Mouse (Mus musculus) embryonic facial prominence, embryonic 13.5 days (tissue): ENCODE results near the gene Focad. TPM values are rescaled to one million over a fixed set of nuclear protein-coding genes. Genes with fewer than 3 reads are reported as not detected.
"Not testable (repeated sequence)": the region's sequence is repeated elsewhere in the genome, so short reads cannot be mapped to it uniquely, and the experiment has no call there.

Experiments
- ATAC-seq: fragments of 200-750 bp; cut with Nextera tagmentation; 2 replicates; pipeline ENCODE4 v1.8.0; 2017; ENCODE audit warnings: low read depth; ENCODE audit not compliant: insufficient number of reproducible peaks, insufficient read depth, low FRiP score, low TSS enrichment
- H3K27ac ChIP-seq: fragments of 300-500 bp; sonication (generic); 2 replicates; pipeline ENCODE4 v1.5.1; 2015; ENCODE audit warnings: moderate library complexity, mild to moderate bottlenecking, inconsistent platforms
- H3K27me3 ChIP-seq: fragments of 300-500 bp; sonication (generic); 2 replicates; pipeline ENCODE4 v1.6.1; 2015; ENCODE audit warnings: mild to moderate bottlenecking, inconsistent platforms
- H3K36me3 ChIP-seq: fragments of 300-500 bp; sonication (generic); 2 replicates; pipeline ENCODE4 v1.6.1; 2015; ENCODE audit warnings: mild to moderate bottlenecking, inconsistent platforms
- H3K4me1 ChIP-seq: fragments of 300-500 bp; sonication (generic); 2 replicates; pipeline ENCODE4 v1.6.1; 2015; ENCODE audit warnings: inconsistent platforms
- H3K4me2 ChIP-seq: fragments of 300-500 bp; sonication (generic); 2 replicates; pipeline ENCODE4 v1.6.1; 2015; ENCODE audit warnings: moderate library complexity, mild to moderate bottlenecking, inconsistent platforms
- H3K4me3 ChIP-seq: fragments of 300-500 bp; sonication (generic); 2 replicates; pipeline ENCODE4 v1.5.1; 2015; ENCODE audit warnings: mild to moderate bottlenecking, inconsistent platforms
- H3K9ac ChIP-seq: fragments of 300-500 bp; sonication (generic); 2 replicates; pipeline ENCODE4 v1.6.1; 2015; ENCODE audit warnings: mild to moderate bottlenecking, inconsistent platforms
- H3K9me3 ChIP-seq: fragments of 300-500 bp; sonication (generic); 2 replicates; pipeline ENCODE4 v1.6.1; 2016; ENCODE audit warnings: inconsistent platforms
- WGBS: fragments of 180-500 bp; shearing (Covaris S2); methylation state at CpG from one replicate; pipeline ENCODE4 v1.1.7; 2015; ENCODE audit warnings: mixed read lengths; 5-methylcytosine and 5-hydroxymethylcytosine counted together
- polyA plus RNA-seq: library from polyadenylated mRNA; unstranded; fragments of >200 nt; fragmentation: Nextera tagmentation; extraction: Ambion mirVana; gene quantifications from 2 replicates; pipeline ENCODE4 v1.2.1, GENCODE M21; 2015

The Focad gene
- polyA plus RNA-seq, 1 experiment from 2014 or later: 16.1 TPM

DNA sequence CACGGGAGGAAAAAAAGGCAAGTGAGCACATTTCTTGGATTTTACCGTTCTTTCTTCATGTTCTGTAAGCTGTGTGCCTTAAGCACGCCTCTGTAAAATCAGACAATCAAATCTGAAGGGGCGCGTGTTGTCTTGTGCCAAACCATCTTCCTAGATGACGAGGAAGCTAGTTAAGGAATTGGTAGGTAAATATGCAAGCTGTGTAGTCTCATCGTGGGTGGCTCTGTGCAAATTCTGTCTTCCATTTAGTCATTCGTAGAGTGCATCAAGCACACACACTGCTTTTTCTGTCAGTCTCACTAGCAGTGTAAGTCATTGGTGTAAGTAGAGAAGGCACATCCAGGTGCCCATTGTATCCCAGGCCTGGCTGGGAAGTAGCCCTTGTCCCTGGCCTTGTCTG, 276.4 kb downstream of the Focad start:
- no peak overlapping the region for H3K4me3 ChIP-seq
- H3K4me1 ChIP-seq: no peaks in the 10 kb centered on the region
- H3K9me3 ChIP-seq: no peaks in the 10 kb centered on the region
- ATAC-seq: no peak
- no peaks in the 10 kb centered on the region for H3K27me3 ChIP-seq
- no peak overlapping the region for H3K4me2 ChIP-seq
- no peak overlapping the region for H3K9ac ChIP-seq
- no peak overlapping the region for H3K27ac ChIP-seq
- 86% methylated on average over 8 of the region's 8 CpGs for WGBS
- H3K36me3 ChIP-seq: 0 out of 2 replicates have a peak, but pooled peaks cover 4% of the 10 kb centered on the region

GRCm38 (mm10) chr4:88372293-88373224, 278.1 kb downstream of the Focad start:
- H3K4me2 ChIP-seq: no peak overlapping the region
- no peak overlapping the region for H3K4me3 ChIP-seq
- no peak overlapping the region for H3K9ac ChIP-seq
- no peak overlapping the region for H3K27ac ChIP-seq
- ATAC-seq: no peak
- no peaks in the 10 kb centered on the region for H3K27me3 ChIP-seq
- no peaks in the 10 kb centered on the region for H3K4me1 ChIP-seq
- H3K9me3 ChIP-seq: no peaks in the 10 kb centered on the region
- H3K36me3 ChIP-seq: 0 out of 2 replicates have a peak, but pooled peaks cover 4% of the 10 kb centered on the region
- WGBS: 83% methylated on average over 18 of the region's 18 CpGs

DNA sequence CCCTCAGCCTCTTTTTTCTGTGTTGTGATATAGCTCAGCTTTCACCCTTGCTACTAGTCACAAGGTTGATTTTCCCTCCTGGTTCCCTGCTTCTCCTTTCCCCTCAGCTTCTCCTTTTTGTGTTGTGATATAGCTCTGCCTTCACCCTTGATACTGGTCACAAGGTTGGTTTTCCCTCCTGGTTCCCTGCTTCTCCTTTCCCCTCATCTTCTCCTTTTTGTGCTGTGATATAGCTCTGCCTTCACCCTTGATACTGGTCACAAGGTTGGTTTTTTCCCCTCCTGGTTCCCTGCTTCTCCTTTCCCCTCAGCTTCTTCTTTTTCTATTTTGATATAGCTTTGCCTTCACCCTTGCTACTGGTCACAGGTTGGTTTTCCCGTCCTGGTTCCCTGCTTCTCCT, 295.6 kb downstream of the Focad start:
- Histone ChIP-seq H3K4me1 (0 out of 2 replicates have a peak, but pooled peaks cover 3% of the 10 kb centered on the region), H3K9me3 (no peaks in the 10 kb centered on the region), H3K9ac (no peak overlapping the region), H3K36me3 (peaks cover 3% of the 10 kb centered on the region; the same call in 1 of the 2 replicates), H3K4me3 (no peak overlapping the region), H3K27me3 (no peaks in the 10 kb centered on the region), H3K4me2 (no peak overlapping the region), H3K27ac (no peak overlapping the region)
- 74% methylated on average over 1 of the region's 1 CpGs for WGBS
- ATAC-seq: no peak

GRCm38 (mm10) chr4:88390596-88390995, 296.2 kb downstream of the Focad start:
- H3K27ac ChIP-seq, H3K4me1 ChIP-seq, ATAC-seq, H3K9ac ChIP-seq, H3K9me3 ChIP-seq, H3K36me3 ChIP-seq, H3K27me3 ChIP-seq, H3K4me2 ChIP-seq, H3K4me3 ChIP-seq: not testable (repeated sequence)
- 83% methylated on average over 1 of the region's 1 CpGs for WGBS

GRCm38 (mm10) chr4:88395717-88396116, 301.3 kb downstream of the Focad start:
- Histone ChIP-seq H3K4me2 (no peak overlapping the region), H3K27ac (no peak overlapping the region), H3K27me3 (no peaks in the 10 kb centered on the region), H3K4me3 (no peak overlapping the region), H3K4me1 (no peaks in the 10 kb centered on the region), H3K36me3 (peaks cover 3% of the 10 kb centered on the region; the same call in 1 of the 2 replicates), H3K9ac (no peak overlapping the region), H3K9me3 (no peaks in the 10 kb centered on the region)
- WGBS: 90% methylated on average over 3 of the region's 3 CpGs
- ATAC-seq: no peak

GRCm38 (mm10) chr4:88396995-88397521, 302.6 kb downstream of the Focad start:
- WGBS: 71% methylated on average over 6 of the region's 6 CpGs

DNA sequence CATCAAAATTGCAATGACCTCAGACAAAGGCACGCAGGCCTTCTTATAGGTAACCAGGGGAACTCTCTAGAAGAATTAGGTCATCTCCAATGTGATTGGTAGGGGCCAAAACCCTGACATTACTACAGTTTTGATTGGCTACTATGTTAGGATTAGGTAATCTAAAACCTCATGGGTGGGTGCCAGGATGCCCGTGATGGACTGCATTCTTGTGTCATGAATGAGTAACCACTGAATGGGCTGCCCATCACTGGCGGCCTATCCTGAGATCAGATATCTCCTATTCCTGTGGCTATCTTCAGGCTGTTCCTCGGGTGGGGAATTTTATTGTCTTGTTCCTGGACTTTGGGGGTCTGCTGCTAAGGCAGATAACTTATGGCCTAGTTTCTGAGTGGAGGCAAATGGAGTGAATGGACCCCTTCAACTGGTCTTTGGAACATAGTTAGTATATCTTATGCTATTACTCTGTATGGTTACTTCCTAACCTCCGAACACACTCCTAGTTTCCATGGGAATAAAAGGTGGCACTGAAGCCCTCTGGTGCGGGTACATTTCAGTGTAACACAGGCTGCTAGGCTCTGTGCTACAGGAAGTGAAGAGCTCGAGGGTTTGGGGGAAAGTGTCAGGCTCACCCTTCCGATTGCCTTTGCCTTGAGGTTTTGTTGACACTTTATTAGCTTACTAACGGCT, 306.0 kb downstream of the Focad start:
- H3K4me3 ChIP-seq: no peak overlapping the region
- H3K27me3 ChIP-seq: no peaks in the 10 kb centered on the region
- WGBS: 80% methylated on average over 9 of the region's 9 CpGs
- ATAC-seq: no peak
- no peak overlapping the region for H3K9ac ChIP-seq
- H3K27ac ChIP-seq: no peak overlapping the region
- 0 out of 2 replicates have a peak, but pooled peaks cover 2% of the 10 kb centered on the region for H3K36me3 ChIP-seq
- H3K4me1 ChIP-seq: no peaks in the 10 kb centered on the region
- no peaks in the 10 kb centered on the region for H3K9me3 ChIP-seq
- H3K4me2 ChIP-seq: no peak overlapping the region

More at GRCm38 (mm10) chr4:88396995-88397521, 302.6 kb downstream of the Focad start:
- Histone ChIP-seq H3K27me3 (no peaks in the 10 kb centered on the region), H3K4me2 (no peak overlapping the region), H3K36me3 (peaks cover 5% of the 10 kb centered on the region; the same call in 1 of the 2 replicates), H3K4me3 (no peak overlapping the region), H3K27ac (no peak overlapping the region), H3K9me3 (no peaks in the 10 kb centered on the region), H3K4me1 (no peaks in the 10 kb centered on the region), H3K9ac (no peak overlapping the region)
- ATAC-seq: no peak

DNA sequence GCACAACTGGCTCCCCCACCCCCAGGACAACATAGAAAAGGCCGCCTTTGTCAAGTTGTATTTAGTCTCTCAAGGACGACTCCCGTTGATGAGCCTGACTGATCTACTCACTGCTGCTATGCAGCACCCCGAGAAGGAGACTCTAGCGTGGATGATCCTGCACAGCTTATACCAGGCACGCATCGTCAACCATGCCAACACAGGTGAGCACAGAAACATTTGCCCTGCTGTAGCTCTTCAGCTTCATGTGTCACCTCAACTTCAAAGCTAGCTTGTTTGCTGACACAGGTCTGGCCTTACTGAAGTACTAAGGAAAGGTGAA, 306.5 kb downstream of the Focad start:
- Histone ChIP-seq H3K4me3 (no peak overlapping the region), H3K27ac (no peak overlapping the region)
- 90% methylated on average over 7 of the region's 7 CpGs for WGBS

GRCm38 (mm10) chr4:88402884-88403283, 308.5 kb downstream of the Focad start:
- ATAC-seq: no peak
- Histone ChIP-seq H3K4me3 (no peak overlapping the region), H3K27ac (no peak overlapping the region), H3K27me3 (no peaks in the 10 kb centered on the region), H3K36me3 (peaks cover 9% of the 10 kb centered on the region), H3K9ac (no peak overlapping the region), H3K9me3 (no peaks in the 10 kb centered on the region), H3K4me2 (no peak overlapping the region), H3K4me1 (peaks cover 3% of the 10 kb centered on the region; the same call in 1 of the 2 replicates)
- 89% methylated on average over 6 of the region's 6 CpGs for WGBS

More for the DNA sequence above, 306.5 kb downstream of the Focad start:
- Histone ChIP-seq H3K9ac (no peak overlapping the region), H3K36me3 (0 out of 2 replicates have a peak, but pooled peaks cover 2% of the 10 kb centered on the region), H3K9me3 (no peaks in the 10 kb centered on the region), H3K27me3 (no peaks in the 10 kb centered on the region), H3K4me1 (no peaks in the 10 kb centered on the region), H3K4me2 (no peak overlapping the region)
- no peak for ATAC-seq

GRCm38 (mm10) chr4:88406887-88407696, 312.7 kb downstream of the Focad start:
- H3K4me1 ChIP-seq: peaks cover 3% of the 10 kb centered on the region; the same call in 1 of the 2 replicates
- no peak overlapping the region for H3K9ac ChIP-seq
- H3K36me3 ChIP-seq: peaks cover 15% of the 10 kb centered on the region
- ATAC-seq: no peak
- no peaks in the 10 kb centered on the region for H3K9me3 ChIP-seq
- WGBS: 88% methylated on average over 4 of the region's 4 CpGs
- no peak overlapping the region; the same call in 1 of the 2 replicates for H3K27ac ChIP-seq
- no peaks in the 10 kb centered on the region for H3K27me3 ChIP-seq
- no peak overlapping the region for H3K4me2 ChIP-seq
- no peak overlapping the region for H3K4me3 ChIP-seq

DNA sequence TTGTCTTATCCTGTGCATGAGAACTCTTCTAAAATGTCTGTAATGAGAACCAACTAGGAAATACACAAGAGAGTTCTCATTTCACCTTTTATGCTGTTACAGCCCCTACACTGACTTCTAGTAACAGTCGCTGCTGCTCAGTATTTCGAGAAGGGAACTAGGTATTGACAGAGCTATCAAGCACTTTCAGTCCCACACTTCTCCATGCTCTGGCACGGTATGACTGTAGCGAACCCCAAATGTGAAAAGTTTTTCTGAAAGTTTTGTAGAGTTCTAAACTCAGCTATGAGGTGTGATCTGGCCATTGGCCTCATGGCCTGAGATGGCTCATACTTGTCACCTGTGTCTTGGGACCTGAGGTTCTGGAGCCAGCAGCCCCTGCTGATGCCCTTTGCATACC, 314.9 kb downstream of the Focad start:
- no peak overlapping the region for H3K9ac ChIP-seq
- peaks cover 3% of the 10 kb centered on the region; the same call in 1 of the 2 replicates for H3K4me1 ChIP-seq
- no peak overlapping the region for H3K4me2 ChIP-seq
- ATAC-seq: no peak
- no peak overlapping the region for H3K4me3 ChIP-seq
- peaks cover 15% of the 10 kb centered on the region for H3K36me3 ChIP-seq
- H3K27ac ChIP-seq: no peak overlapping the region
- H3K9me3 ChIP-seq: no peaks in the 10 kb centered on the region
- WGBS: 91% methylated on average over 4 of the region's 4 CpGs
- no peaks in the 10 kb centered on the region for H3K27me3 ChIP-seq
